Mouse (Mus musculus) hindlimb bud, embryonic 11.5 days (tissue): ENCODE results near the gene Sf1.

ENCODE experiments used
- DNase-seq: peaks from one replicate; pipeline ENCODE4 v3.0.0-alpha.2; 2012; ENCODE audit warnings: low read depth, low spot score; ENCODE audit errors: extremely low spot score

The Sf1 gene

GRCm38 (mm10) chr19:6340524-6341452, 22.7 kb upstream of the Sf1 start, which contains the start of gene Map4k2:
Map4k2 (plus strand) TSS chr19:6341135.
- no peak for DNase-seq

GRCm38 (mm10) chr19:6341453-6342077, 21.9 kb upstream of the Sf1 start:
- DNase-seq, result no peak

GRCm38 (mm10) chr19:6342276-6342933, 21.1 kb upstream of the Sf1 start:
- DNase-seq, result no peak

GRCm38 (mm10) chr19:6343066-6343925, 20.2 kb upstream of the Sf1 start:
- no peak for DNase-seq

- no peak for DNase-seq
Observed at GRCm38 (mm10) chr19:6343996-6344395, 19.5 kb upstream of the Sf1 start.

- DNase-seq, result no peak
Observed at GRCm38 (mm10) chr19:6346023-6346422, 17.5 kb upstream of the Sf1 start.

- no peak for DNase-seq
Observed at GRCm38 (mm10) chr19:6346661-6347060, 16.8 kb upstream of the Sf1 start.

- DNase-seq, result no peak
Observed at GRCm38 (mm10) chr19:6347615-6348014, 15.9 kb upstream of the Sf1 start.

- no peak for DNase-seq
Observed at GRCm38 (mm10) chr19:6348717-6349116, 14.8 kb upstream of the Sf1 start.

GRCm38 (mm10) chr19:6349215-6349983, 14.1 kb upstream of the Sf1 start:
- no peak for DNase-seq

- no peak for DNase-seq
Observed at GRCm38 (mm10) chr19:6351431-6352106, 11.9 kb upstream of the Sf1 start.

GRCm38 (mm10) chr19:6352107-6352505, 11.4 kb upstream of the Sf1 start:
- DNase-seq, result no peak

- no peak for DNase-seq
Observed at GRCm38 (mm10) chr19:6354030-6354429, 9.5 kb upstream of the Sf1 start.

GRCm38 (mm10) chr19:6361291-6361690, 2.2 kb upstream of the Sf1 start:
- no peak for DNase-seq

- DNase-seq, result no peak
Observed at GRCm38 (mm10) chr19:6363091-6363410, 439 bp upstream of the Sf1 start.

GRCm38 (mm10) chr19:6364317-6364725, 831 bp downstream of the Sf1 start:
- DNase-seq, result no peak

GRCm38 (mm10) chr19:6364842-6365241, 1.4 kb downstream of the Sf1 start:
- no peak for DNase-seq

GRCm38 (mm10) chr19:6370175-6370574, 6.7 kb downstream of the Sf1 start:
- DNase-seq, result no peak

GRCm38 (mm10) chr19:6372433-6372832, 8.9 kb downstream of the Sf1 start:
- DNase-seq, result no peak
